Mouse (Mus musculus) G1E (cell line): ENCODE results near the gene Itk.

Experiments used
- CTCF ChIP-seq: IDR thresholded peaks from 2 replicates; pipeline ENCODE4 v1.5.1; 2012; ENCODE audit warnings: low read depth, low read length, inconsistent platforms, mixed read lengths
- GATA1 ChIP-seq: IDR thresholded peaks from 2 replicates; pipeline ENCODE4 v1.6.1; 2012; ENCODE audit warnings: borderline replicate concordance, low read length, inconsistent platforms, mixed read lengths
- GATA2 ChIP-seq: IDR thresholded peaks from 2 replicates; pipeline ENCODE4 v1.6.1; 2012; ENCODE audit warnings: low read depth, low read length, inconsistent platforms, borderline replicate concordance
- POLR2AphosphoS5 ChIP-seq: IDR thresholded peaks from 2 replicates; pipeline ENCODE4 v1.6.1; 2012; ENCODE audit warnings: low read depth, low read length, inconsistent platforms; ENCODE audit not compliant: insufficient replicate concordance
- TAL1 ChIP-seq: conservative IDR thresholded peaks from 2 replicates; pipeline ENCODE4 v1.6.1; 2012; ENCODE audit warnings: low read depth, low read length, inconsistent platforms, mixed read lengths

GRCm38 (mm10) chr11:46401555-46401954 lies 12.2 kb upstream of the Itk start:
- no peak for TF ChIP-seq POLR2AphosphoS5
- no peak for TF ChIP-seq CTCF
- TF ChIP-seq GATA1 = no peak
- no peak for TF ChIP-seq GATA2
- TF ChIP-seq TAL1 = no peak
